Mouse (Mus musculus) intestine, postnatal 0 days (tissue): ENCODE measurements around the gene Epn1. TPM values are rescaled to one million over a fixed set of nuclear protein-coding genes. Genes with fewer than 3 reads are reported as not detected.

ENCODE experiments used
- ATAC-seq: fragments of 200-750 bp; cut with Nextera tagmentation; 2 replicates; pipeline ENCODE4 v1.8.0; 2017; ENCODE audit warnings: mild to moderate bottlenecking, moderate TSS enrichment, moderate library complexity
- H3K27ac ChIP-seq: fragments of 300-500 bp; sonication (generic); 2 replicates; pipeline ENCODE4 v1.5.1; 2014; ENCODE audit warnings: mild to moderate bottlenecking, low read depth, low read length, moderate library complexity
- H3K27me3 ChIP-seq: fragments of 300-500 bp; sonication (generic); replicated peaks from 2 replicates; pipeline ENCODE4 v1.6.1; 2014; ENCODE audit warnings: low read length, mixed read lengths; ENCODE audit not compliant: control insufficient read depth, insufficient read depth
- H3K36me3 ChIP-seq: fragments of 300-500 bp; sonication (generic); 2 replicates; pipeline ENCODE4 v1.6.1; 2014; ENCODE audit warnings: mild to moderate bottlenecking, moderate library complexity; ENCODE audit not compliant: control insufficient read depth, insufficient read depth
- H3K4me1 ChIP-seq: fragments of 300-500 bp; sonication (generic); replicated peaks from 2 replicates; pipeline ENCODE4 v1.6.1; 2014; ENCODE audit warnings: antibody characterized with exemption, low read length, mixed read lengths; ENCODE audit not compliant: control insufficient read depth, insufficient read depth
- H3K4me2 ChIP-seq: fragments of 300-500 bp; sonication (generic); replicated peaks from 2 replicates; pipeline ENCODE4 v1.6.1; 2014; ENCODE audit warnings: low read depth, mild to moderate bottlenecking, moderate library complexity
- H3K4me3 ChIP-seq: fragments of 300-500 bp; sonication (generic); 2 replicates; pipeline ENCODE4 v1.5.1; 2014; ENCODE audit warnings: low read depth, low read length
- H3K9ac ChIP-seq: fragments of 300-500 bp; sonication (generic); 2 replicates; pipeline ENCODE4 v1.6.1; 2014; ENCODE audit warnings: mild to moderate bottlenecking, low read depth, low read length
- H3K9me3 ChIP-seq: fragments of 300-500 bp; sonication (generic); 2 replicates; pipeline ENCODE4 v1.6.1; 2016; ENCODE audit warnings: mixed run types; ENCODE audit not compliant: control insufficient read depth
- CTCF ChIP-seq: sonication (generic); IDR thresholded peaks from 2 replicates; pipeline ENCODE4 v1.5.1; 2016; ENCODE audit warnings: low read depth, mild to moderate bottlenecking, control low read depth, antibody characterized with exemption, moderate library complexity
- WGBS: fragments of 180-500 bp; shearing (Covaris S2); extraction: QIAGEN DNeasy Blood & Tissue Kit; methylation state at CpG from one replicate; pipeline ENCODE4 v1.1.7; 2014; 5-methylcytosine and 5-hydroxymethylcytosine counted together
- polyA plus RNA-seq: library from polyadenylated mRNA; unstranded; fragments of >200 nt; fragmentation: Nextera tagmentation; extraction: Ambion mirVana; gene quantifications from 2 replicates; pipeline ENCODE4 v1.2.1, GENCODE M21; 2015

The Epn1 gene
- polyA plus RNA-seq, 1 experiment from 2014 or later, result 98.0 TPM

GRCm38 (mm10) chr7:5085512-5085911 is 5.5 kb downstream of the Epn1 start:
- H3K4me1 ChIP-seq, result peaks cover 9% of the 10 kb centered on the region; the same call in 1 of the 2 replicates
- WGBS, result 94% methylated on average over 1 of the region's 1 CpGs
- ATAC-seq, result no peak
- no peaks in the 10 kb centered on the region for H3K27me3 ChIP-seq
- no peak for TF ChIP-seq CTCF
- H3K9me3 ChIP-seq, result no peaks in the 10 kb centered on the region
- peak overlapping the region; percentile 38; the same call in 1 of the 2 replicates for H3K9ac ChIP-seq
- no peak overlapping the region for H3K4me2 ChIP-seq
- no peak overlapping the region for H3K4me3 ChIP-seq
- H3K27ac ChIP-seq, result peak overlapping the region; percentile 55
- H3K36me3 ChIP-seq, result peaks cover 17% of the 10 kb centered on the region

- Histone ChIP-seq H3K27ac (peak overlapping the region; percentile 77), H3K4me3 (no peak overlapping the region), H3K4me1 (peaks cover 12% of the 10 kb centered on the region; the same call in 1 of the 2 replicates), H3K4me2 (peak overlapping the region; percentile 33; the same call in 1 of the 2 replicates), H3K9ac (peak overlapping the region; percentile 37), H3K36me3 (peaks cover 32% of the 10 kb centered on the region), H3K9me3 (no peaks in the 10 kb centered on the region), H3K27me3 (no peaks in the 10 kb centered on the region)
- WGBS, result 61% methylated on average over 5 of the region's 5 CpGs
- ATAC-seq, result no peak
- no peak for TF ChIP-seq CTCF
Observed at GRCm38 (mm10) chr7:5086921-5087440, 6.9 kb downstream of the Epn1 start.

GRCm38 (mm10) chr7:5087886-5088285 is 7.9 kb downstream of the Epn1 start:
- 27% methylated on average over 4 of the region's 4 CpGs for WGBS

GRCm38 (mm10) chr7:5089853-5090252 is 9.8 kb downstream of the Epn1 start:
- no peak for TF ChIP-seq CTCF
- Histone ChIP-seq H3K27ac (peak overlapping the region; percentile 15; the same call in 1 of the 2 replicates), H3K4me1 (peaks cover 14% of the 10 kb centered on the region; the same call in 1 of the 2 replicates), H3K9me3 (no peaks in the 10 kb centered on the region), H3K36me3 (peaks cover 61% of the 10 kb centered on the region), H3K9ac (no peak overlapping the region), H3K4me2 (no peak overlapping the region), H3K4me3 (no peak overlapping the region), H3K27me3 (no peaks in the 10 kb centered on the region)
- WGBS, result 94% methylated on average over 15 of the region's 15 CpGs
- no peak for ATAC-seq

More at GRCm38 (mm10) chr7:5087886-5088285, 7.9 kb downstream of the Epn1 start:
- Histone ChIP-seq H3K4me2 (peak overlapping the region; percentile 33; the same call in 1 of the 2 replicates), H3K9me3 (no peaks in the 10 kb centered on the region), H3K4me3 (no peak overlapping the region), H3K4me1 (peaks cover 14% of the 10 kb centered on the region; the same call in 1 of the 2 replicates), H3K36me3 (peaks cover 41% of the 10 kb centered on the region), H3K27ac (peak overlapping the region; percentile 80), H3K27me3 (no peaks in the 10 kb centered on the region), H3K9ac (no peak overlapping the region)
- TF ChIP-seq CTCF, result no peak
- peak; percentile 85 for ATAC-seq

GRCm38 (mm10) chr7:5091008-5091728 is 11.1 kb downstream of the Epn1 start:
- no peaks in the 10 kb centered on the region for H3K27me3 ChIP-seq
- H3K36me3 ChIP-seq, result peaks cover 67% of the 10 kb centered on the region
- TF ChIP-seq CTCF, result no peak
- H3K4me2 ChIP-seq, result no peak overlapping the region
- peak overlapping the region; percentile 50; the same call in 1 of the 2 replicates for H3K27ac ChIP-seq
- H3K9ac ChIP-seq, result no peak overlapping the region
- H3K9me3 ChIP-seq, result no peaks in the 10 kb centered on the region
- no peak for ATAC-seq
- peaks cover 14% of the 10 kb centered on the region; the same call in 1 of the 2 replicates for H3K4me1 ChIP-seq
- H3K4me3 ChIP-seq, result no peak overlapping the region
- 81% methylated on average over 15 of the region's 15 CpGs for WGBS

- Histone ChIP-seq H3K4me3 (no peak overlapping the region), H3K4me2 (no peak overlapping the region), H3K4me1 (peaks cover 9% of the 10 kb centered on the region; the same call in 1 of the 2 replicates), H3K36me3 (peaks cover 74% of the 10 kb centered on the region), H3K9me3 (no peaks in the 10 kb centered on the region), H3K9ac (no peak overlapping the region), H3K27ac (peak overlapping the region; percentile 41), H3K27me3 (no peaks in the 10 kb centered on the region)
- no peak for TF ChIP-seq CTCF
- WGBS, result 66% methylated on average over 6 of the region's 6 CpGs
- no peak for ATAC-seq
Observed at GRCm38 (mm10) chr7:5092381-5092780, 12.3 kb downstream of the Epn1 start.
